Mouse (Mus musculus) gastrocnemius, postnatal 4 days (tissue): ENCODE results near the gene Aamp. TPM values are rescaled to one million over a fixed set of nuclear protein-coding genes. Genes with fewer than 3 reads are reported as not detected.
"Not testable (repeated sequence)": the region's sequence is repeated elsewhere in the genome, so short reads cannot be mapped to it uniquely, and the experiment has no call there.

Experiments
- DNase-seq, 2 experiments: peaks; one replicate each; pipeline ENCODE4 v3.0.0; 2021 to 2022; ENCODE audit warnings: low spot score in 2 of 2, mixed read lengths in 2 of 2
- total RNA-seq, 2 experiments: library from RNA; stranded (reverse); gene quantifications; 2 replicates each; pipeline ENCODE4 v1.2.3; 2021

Gene Aamp
- total RNA-seq, 2 experiments from 2014 or later, result 113 to 117 TPM

- DNase-seq, result no peak
These were observed 18.3 kb upstream of the Aamp start for GRCm38 (mm10) chr1:74302835-74303234.

GRCm38 (mm10) chr1:74302229-74302628 lies 17.7 kb upstream of the Aamp start:
- DNase-seq, result no peak

- no peak for DNase-seq
These were observed 16.0 kb upstream of the Aamp start for GRCm38 (mm10) chr1:74300347-74301110.

DNA sequence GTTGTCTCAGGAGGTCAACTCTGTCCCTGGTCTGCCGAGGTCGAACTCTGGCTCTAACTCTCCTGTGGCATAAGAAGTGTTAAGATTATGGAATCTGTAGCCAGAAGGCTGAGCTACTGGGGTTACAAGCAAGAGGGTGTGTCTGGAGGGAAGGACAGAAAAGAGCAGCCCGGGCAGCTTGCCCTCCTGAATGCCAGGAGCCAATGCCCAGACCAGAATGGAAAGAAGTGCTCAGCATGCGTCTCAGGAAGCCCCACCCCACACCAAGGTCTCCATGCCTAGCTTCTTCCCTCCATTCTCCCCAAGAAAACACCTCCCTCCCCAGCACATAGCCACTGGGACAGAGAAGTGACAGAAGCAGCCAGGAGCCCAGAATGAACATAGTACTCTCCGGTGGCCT lies 14.5 kb upstream of the Aamp start:
- DNase-seq, result peak in 1 of 2 experiments; percentile 48

- no peak for DNase-seq
These were observed 13.7 kb upstream of the Aamp start for GRCm38 (mm10) chr1:74298157-74298750.

GRCm38 (mm10) chr1:74297269-74297668 lies 12.7 kb upstream of the Aamp start:
- DNase-seq, result no peak

- DNase-seq, result no peak
These were observed 11.9 kb upstream of the Aamp start for GRCm38 (mm10) chr1:74296477-74296876.

- DNase-seq, result peak; percentile 83 to 92
These were observed 11.1 kb upstream of the Aamp start for GRCm38 (mm10) chr1:74295456-74296171.

DNA sequence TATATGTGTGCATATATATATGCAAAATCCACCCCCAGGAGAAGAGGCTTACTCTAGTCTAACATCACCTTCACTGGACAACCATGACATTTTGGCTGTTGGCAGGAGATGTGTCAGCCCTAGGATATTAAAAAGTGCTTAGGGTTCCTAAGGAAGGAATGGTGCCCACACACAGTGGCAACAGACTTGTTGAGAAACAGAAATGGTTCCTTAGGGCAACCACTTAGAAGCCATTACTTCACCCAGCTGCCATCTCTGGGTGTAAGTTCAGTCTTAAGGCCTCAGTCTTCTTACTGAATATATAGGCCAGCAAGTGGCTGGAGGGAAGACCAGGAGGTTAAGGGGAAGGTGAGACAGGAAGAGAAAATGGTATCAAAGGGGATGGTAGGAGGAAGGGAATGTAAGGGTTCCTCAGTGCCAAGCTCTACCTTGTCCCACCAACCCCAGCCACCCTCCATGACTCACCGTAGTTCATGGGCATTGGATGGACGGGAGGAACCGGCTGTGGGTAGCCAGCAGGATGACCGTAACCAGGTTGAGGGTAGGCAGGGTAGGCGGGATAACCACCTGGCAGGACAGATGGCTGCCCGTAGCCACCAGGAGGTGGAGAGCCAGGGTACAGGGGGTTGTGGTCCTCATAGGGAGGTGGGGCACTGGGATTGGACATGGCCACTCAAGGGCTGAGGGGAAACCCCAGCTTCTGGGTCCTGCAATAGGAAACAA lies 10.4 kb upstream of the Aamp start:
- no peak for DNase-seq

DNA sequence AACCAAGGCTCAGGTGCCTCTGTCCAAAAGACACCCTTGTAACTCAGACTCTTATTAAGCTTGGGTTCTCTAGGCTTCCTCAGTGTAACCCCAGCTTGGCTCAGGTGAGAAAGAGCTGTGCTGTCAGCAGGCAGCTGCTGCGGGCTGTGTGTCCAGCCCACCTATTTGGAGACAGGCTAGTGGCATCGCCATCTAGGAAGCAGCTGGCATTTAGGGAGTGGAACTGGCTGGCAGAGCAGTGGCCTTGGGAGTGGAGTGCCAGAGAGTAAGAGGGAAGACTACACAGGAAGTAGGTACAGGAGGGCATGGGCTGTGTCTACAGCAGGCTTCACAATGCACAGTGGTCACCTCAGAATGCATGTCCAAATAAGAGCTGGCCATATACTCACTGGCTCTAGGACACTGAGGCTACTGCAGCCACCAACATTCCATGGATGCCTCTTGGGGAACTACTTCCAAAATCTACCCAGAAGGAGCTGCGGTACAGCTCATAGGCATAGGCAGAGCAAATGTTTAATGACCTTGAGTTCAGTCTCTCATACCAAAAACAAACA lies 9.6 kb upstream of the Aamp start:
- no peak for DNase-seq

- no peak for DNase-seq
These were observed 8.9 kb upstream of the Aamp start for GRCm38 (mm10) chr1:74293306-74293960.

- DNase-seq, result no peak
These were observed 7.9 kb upstream of the Aamp start for GRCm38 (mm10) chr1:74292331-74293020.

DNA sequence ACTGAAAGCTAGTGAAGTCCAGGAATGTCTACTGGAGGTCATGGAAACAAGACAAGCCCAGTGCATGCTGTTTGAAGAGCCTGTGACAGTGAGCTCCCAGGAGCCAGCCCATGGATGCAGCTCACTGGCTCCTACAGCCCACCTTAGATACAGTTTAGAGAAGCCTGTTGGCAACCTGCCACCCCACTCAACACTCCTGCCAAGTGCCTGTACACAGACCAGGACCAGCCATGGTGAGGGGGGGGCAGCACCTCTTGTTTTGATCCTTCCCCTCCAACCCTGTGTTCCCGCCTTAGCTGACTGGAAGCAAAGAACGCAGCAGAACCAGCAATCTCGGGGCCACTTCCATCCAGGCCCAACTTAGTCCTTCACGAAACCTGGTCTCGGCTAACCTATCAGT lies 5.6 kb upstream of the Aamp start:
- DNase-seq, result no peak

GRCm38 (mm10) chr1:74289740-74290139 lies 5.2 kb upstream of the Aamp start:
- DNase-seq, result no peak

DNA sequence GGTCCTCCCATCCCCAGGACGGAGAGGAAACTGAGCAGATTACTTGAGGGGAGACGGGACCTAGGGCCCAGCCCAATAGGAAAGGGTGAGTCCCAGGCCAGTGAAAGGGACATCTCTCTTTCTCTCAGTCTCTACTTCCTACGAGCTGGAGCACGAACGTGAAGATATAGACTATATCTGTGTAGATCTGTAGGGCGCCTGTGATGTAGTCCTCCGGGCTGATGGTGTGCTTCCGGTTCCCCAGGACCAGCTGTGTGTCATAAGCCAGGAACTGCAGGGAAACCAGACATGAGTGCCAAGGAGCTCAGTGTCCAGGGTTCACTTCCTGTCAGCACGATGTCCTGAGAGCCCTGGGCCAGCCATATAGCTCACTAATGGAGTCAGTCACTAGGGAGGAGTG lies 4.7 kb upstream of the Aamp start:
- no peak for DNase-seq

DNA sequence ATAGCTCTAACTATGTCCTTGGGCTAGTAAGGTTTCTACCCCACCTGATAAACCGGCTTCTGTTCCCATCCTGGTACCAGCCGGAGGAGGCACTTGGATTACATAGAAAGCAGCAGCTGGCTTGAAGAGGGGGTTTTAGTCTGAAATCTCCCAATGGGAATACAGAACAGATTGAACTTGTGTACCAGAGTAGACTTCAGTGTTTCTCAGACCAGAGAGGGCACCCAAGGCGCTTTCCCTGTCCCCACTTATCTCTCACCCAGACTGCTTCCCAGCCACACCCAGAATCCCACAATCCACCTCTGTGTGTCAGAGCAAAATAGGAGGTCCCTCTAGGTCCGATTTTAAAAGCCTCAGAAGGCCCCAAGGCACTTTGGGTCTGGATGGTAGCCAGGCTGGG lies 3.8 kb upstream of the Aamp start:
- no peak for DNase-seq

- not testable (repeated sequence) for DNase-seq
These were observed 2.5 kb upstream of the Aamp start for GRCm38 (mm10) chr1:74286869-74287607.

GRCm38 (mm10) chr1:74285212-74286010 lies 873 bp upstream of the Aamp start:
- no peak for DNase-seq
